Comparison of ENCODE assay signal across 18 mouse cellular contexts in the genomic region with DNA sequence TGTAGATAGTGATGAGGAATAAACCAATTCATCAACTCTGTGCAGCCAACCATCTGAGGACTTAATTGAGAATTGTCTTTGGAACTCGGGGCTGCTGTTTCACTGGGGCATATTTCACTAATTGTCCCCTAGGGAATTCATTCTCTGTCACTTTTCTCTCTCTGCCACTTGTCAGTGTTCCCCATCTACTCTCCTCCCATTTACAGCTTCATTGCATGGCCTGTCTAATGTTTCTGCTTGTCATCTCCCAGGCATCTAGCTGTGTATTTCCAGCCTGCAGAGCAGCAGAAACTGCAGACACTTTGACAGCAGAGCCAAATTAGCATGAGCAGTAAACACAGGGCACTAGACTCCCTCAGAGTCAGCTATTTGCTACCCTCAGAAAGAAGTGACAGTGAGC.
DNase-seq lines count a peak whose midpoint lies in the region; ATAC-seq lines count a peak whose summit lies in the region.
"Had no signal": no experiment of that assay in that cellular context is flagged by ENCODE, and none has a peak within 500 bp of the region (broad histone marks: within the 10 kb centered on the region; RNA-seq: fewer than 3 reads in every experiment).

No protein-coding gene starts in this region.

- WGBS in embryonic facial prominence, embryonic 14.5 days = 16% methylated on average over 1 of the region's 1 CpGs
- 29% methylated on average over 1 of the region's 1 CpGs for WGBS in embryonic facial prominence, embryonic 10.5 days
- 5% methylated on average over 1 of the region's 1 CpGs for WGBS in neural tube, embryonic 14.5 days
- WGBS in neural tube, embryonic 15.5 days = 0% methylated on average over 1 of the region's 1 CpGs
- WGBS in hindbrain, embryonic 16.5 days = 7% methylated on average over 1 of the region's 1 CpGs

- H3K36me3 ChIP-seq in embryonic facial prominence, embryonic 14.5 days (ENCODE audit: control insufficient read depth, insufficient read depth, low read length) = no peaks in the 10 kb centered on the region
- H3K36me3 ChIP-seq in embryonic facial prominence, embryonic 10.5 days (replicated peaks) = no peaks in the 10 kb centered on the region
- H3K36me3 ChIP-seq in neural tube, embryonic 14.5 days (ENCODE audit: control insufficient read depth, insufficient read depth, low read length) = no peaks in the 10 kb centered on the region
- no peaks in the 10 kb centered on the region for H3K36me3 ChIP-seq in neural tube, embryonic 15.5 days
- no peaks in the 10 kb centered on the region for H3K36me3 ChIP-seq in hindbrain, embryonic 16.5 days (ENCODE audit: control insufficient read depth, insufficient read depth, low read length)
- H3K36me3 ChIP-seq: liver, embryonic 15.5 days had no signal

- no peak overlapping the region for H3K27ac ChIP-seq in embryonic facial prominence, embryonic 14.5 days (replicated peaks; ENCODE audit: low read depth, low read length)
- H3K27ac ChIP-seq in embryonic facial prominence, embryonic 10.5 days (replicated peaks) = no peak overlapping the region
- no peak overlapping the region for H3K27ac ChIP-seq in neural tube, embryonic 14.5 days (ENCODE audit: low read depth, low read length)
- no peak overlapping the region for H3K27ac ChIP-seq in neural tube, embryonic 15.5 days (replicated peaks)
- H3K27ac ChIP-seq in hindbrain, embryonic 16.5 days (ENCODE audit: low read depth, low read length) = no peak overlapping the region
- H3K27ac ChIP-seq: liver, embryonic 15.5 days had no signal

- no peaks in the 10 kb centered on the region for H3K9me3 ChIP-seq in embryonic facial prominence, embryonic 14.5 days (ENCODE audit: control insufficient read depth, low read length)
- no peaks in the 10 kb centered on the region for H3K9me3 ChIP-seq in embryonic facial prominence, embryonic 10.5 days
- no peaks in the 10 kb centered on the region for H3K9me3 ChIP-seq in neural tube, embryonic 14.5 days (ENCODE audit: control insufficient read depth, low read length)
- H3K9me3 ChIP-seq in neural tube, embryonic 15.5 days (replicated peaks) = no peaks in the 10 kb centered on the region
- H3K9me3 ChIP-seq in hindbrain, embryonic 16.5 days (ENCODE audit: control insufficient read depth, low read length) = no peaks in the 10 kb centered on the region
- H3K9me3 ChIP-seq: liver, embryonic 15.5 days had no signal

- H3K4me3 ChIP-seq in embryonic facial prominence, embryonic 14.5 days (ENCODE audit: low read depth, low read length) = no peak overlapping the region
- H3K4me3 ChIP-seq in embryonic facial prominence, embryonic 10.5 days = no peak overlapping the region
- no peak overlapping the region for H3K4me3 ChIP-seq in neural tube, embryonic 14.5 days (ENCODE audit: low read depth, low read length)
- no peak overlapping the region for H3K4me3 ChIP-seq in neural tube, embryonic 15.5 days (replicated peaks)
- H3K4me3 ChIP-seq in hindbrain, embryonic 16.5 days (ENCODE audit: low read length) = no peak overlapping the region
- H3K4me3 ChIP-seq: erythroblast, embryonic 14.5 days; liver, embryonic 15.5 days had no signal

- H3K9ac ChIP-seq in embryonic facial prominence, embryonic 14.5 days (ENCODE audit: low read depth, low read length) = no peak overlapping the region
- H3K9ac ChIP-seq in neural tube, embryonic 14.5 days (replicated peaks; ENCODE audit: low read depth, low read length) = no peak overlapping the region
- no peak overlapping the region for H3K9ac ChIP-seq in neural tube, embryonic 15.5 days (replicated peaks)
- H3K9ac ChIP-seq in hindbrain, embryonic 16.5 days (ENCODE audit: low read depth, low read length) = no peak overlapping the region
- H3K9ac ChIP-seq: liver, embryonic 15.5 days had no signal

- DNase-seq in embryonic facial prominence, embryonic 14.5 days (ENCODE audit: low spot score) = peak; percentile 12
- DNase-seq in embryonic facial prominence, embryonic 10.5 days (ENCODE audit: low spot score) = no peak
- DNase-seq in thymus, adult 18-20 months = no peak
- no peak for DNase-seq in urinary bladder, postnatal 10 days (ENCODE audit: low spot score)
- DNase-seq: adrenal gland, postnatal 14 days; cerebellum, adult 2 months; gastrocnemius, postnatal 36 days; kidney, adult 9 months; kidney, postnatal 4 days; thymus, postnatal 25 days had no signal

- ATAC-seq in embryonic facial prominence, embryonic 14.5 days (ENCODE audit: low read depth) = no peak
- ATAC-seq in neural tube, embryonic 14.5 days (ENCODE audit: low read depth) = peak; percentile 46; the same call in 1 of the 2 replicates
- ATAC-seq in neural tube, embryonic 15.5 days (ENCODE audit: low FRiP score) = no peak
- peak; percentile 73 for ATAC-seq in hindbrain, embryonic 16.5 days
- no peak for ATAC-seq in monocyte, adult 5-6 weeks (replicated peaks; ENCODE audit: insufficient number of reproducible peaks, low FRiP score, low TSS enrichment, poor library complexity, severe bottlenecking)
- ATAC-seq: inflammation-experienced regulatory T-cells, adult 6 months; lung, postnatal 0 days had no signal

- H3K27me3 ChIP-seq in embryonic facial prominence, embryonic 14.5 days (replicated peaks; ENCODE audit: control insufficient read depth, insufficient read depth, low read length) = no peaks in the 10 kb centered on the region
- no peaks in the 10 kb centered on the region for H3K27me3 ChIP-seq in embryonic facial prominence, embryonic 10.5 days (replicated peaks; ENCODE audit: low read depth, poor library complexity, severe bottlenecking)
- H3K27me3 ChIP-seq in neural tube, embryonic 14.5 days (ENCODE audit: control insufficient read depth, insufficient read depth, low read length) = no peaks in the 10 kb centered on the region
- H3K27me3 ChIP-seq in neural tube, embryonic 15.5 days (replicated peaks) = no peaks in the 10 kb centered on the region
- H3K27me3 ChIP-seq in hindbrain, embryonic 16.5 days (replicated peaks; ENCODE audit: control insufficient read depth, insufficient read depth, low read length) = no peaks in the 10 kb centered on the region
- H3K27me3 ChIP-seq: liver, embryonic 15.5 days had no signal

- H3K4me2 ChIP-seq in embryonic facial prominence, embryonic 14.5 days (ENCODE audit: low read depth, low read length) = no peak overlapping the region
- H3K4me2 ChIP-seq in neural tube, embryonic 14.5 days (ENCODE audit: low read depth, low read length) = no peak overlapping the region
- H3K4me2 ChIP-seq in neural tube, embryonic 15.5 days = no peak overlapping the region
- H3K4me2 ChIP-seq in hindbrain, embryonic 16.5 days (ENCODE audit: low read length) = no peak overlapping the region
- H3K4me2 ChIP-seq: liver, embryonic 15.5 days had no signal

- H3K4me1 ChIP-seq in embryonic facial prominence, embryonic 14.5 days (ENCODE audit: control insufficient read depth, insufficient read depth, low read length) = no peaks in the 10 kb centered on the region
- H3K4me1 ChIP-seq in embryonic facial prominence, embryonic 10.5 days = peaks cover 6% of the 10 kb centered on the region; the same call in 1 of the 2 replicates
- H3K4me1 ChIP-seq in neural tube, embryonic 14.5 days (ENCODE audit: control insufficient read depth, insufficient read depth, low read length) = 0 out of 2 replicates have a peak, but pooled peaks cover 4% of the 10 kb centered on the region
- H3K4me1 ChIP-seq in neural tube, embryonic 15.5 days = 0 out of 2 replicates have a peak, but pooled peaks cover 7% of the 10 kb centered on the region
- H3K4me1 ChIP-seq in hindbrain, embryonic 16.5 days (ENCODE audit: control insufficient read depth, insufficient read depth, low read depth, low read length) = peaks cover 4% of the 10 kb centered on the region; the same call in 1 of the 2 replicates
- H3K4me1 ChIP-seq: liver, embryonic 15.5 days had no signal

Comparison
In these comparisons a context has a peak if more than half of its experiments do, and no peak if none do; other contexts are left out.
1. ATAC-seq: peak in neural tube, embryonic 14.5 days (single experiment) and hindbrain, embryonic 16.5 days (single experiment); none in embryonic facial prominence, embryonic 14.5 days (single experiment), neural tube, embryonic 15.5 days (single experiment) and monocyte, adult 5-6 weeks (single experiment).